Mouse (Mus musculus) hindbrain, embryonic 10.5 days (tissue): ENCODE data around the gene Vipr1. TPM values are rescaled to one million over a fixed set of nuclear protein-coding genes. Genes with fewer than 3 reads are reported as not detected.

ENCODE experiments used
- DNase-seq: peaks from one replicate; pipeline ENCODE4 v3.0.0-alpha.2; 2017; ENCODE audit warnings: low spot score
- H3K27ac ChIP-seq: fragments of 300-500 bp; sonication (generic); 2 replicates; pipeline ENCODE4 v1.5.1; 2016; ENCODE audit warnings: mild to moderate bottlenecking, moderate library complexity
- H3K27me3 ChIP-seq: fragments of 300-500 bp; sonication (generic); 2 replicates; pipeline ENCODE4 v1.6.1; 2016; ENCODE audit warnings: mild to moderate bottlenecking; ENCODE audit not compliant: poor library complexity, insufficient read depth, severe bottlenecking
- H3K36me3 ChIP-seq: fragments of 300-500 bp; sonication (generic); 2 replicates; pipeline ENCODE4 v1.6.1; 2016; ENCODE audit warnings: mild to moderate bottlenecking, moderate library complexity
- H3K4me1 ChIP-seq: fragments of 300-500 bp; sonication (generic); replicated peaks from 2 replicates; pipeline ENCODE4 v1.6.1; 2016; ENCODE audit warnings: mild to moderate bottlenecking
- H3K4me3 ChIP-seq: fragments of 300-500 bp; sonication (generic); 2 replicates; pipeline ENCODE4 v1.5.1; 2016; ENCODE audit warnings: mild to moderate bottlenecking, moderate library complexity
- H3K9me3 ChIP-seq: fragments of 300-500 bp; sonication (generic); 2 replicates; pipeline ENCODE4 v1.6.1; 2016; ENCODE audit warnings: mild to moderate bottlenecking, moderate library complexity
- WGBS: fragments of 180-500 bp; shearing (Covaris S2); methylation state at CpG from one replicate; pipeline ENCODE4 v1.1.7; 2016; 5-methylcytosine and 5-hydroxymethylcytosine counted together
- polyA plus RNA-seq: library from polyadenylated mRNA; unstranded; fragments of >200 nt; fragmentation: Nextera tagmentation; extraction: Ambion mirVana; gene quantifications from 2 replicates; pipeline ENCODE4 v1.2.1, GENCODE M21; 2016

Vipr1 gene
- polyA plus RNA-seq, 1 experiment from 2014 or later = 0.43 TPM

GRCm38 (mm10) chr9:121642001-121642400 is 515 bp upstream of the Vipr1 start, which contains the start of gene Lyzl4:
Gene Lyzl4 (minus strand): TSS chr9:121642096.
- peaks cover 23% of the 10 kb centered on the region for H3K4me1 ChIP-seq
- H3K9me3 ChIP-seq = no peaks in the 10 kb centered on the region
- H3K27me3 ChIP-seq = peaks cover 79% of the 10 kb centered on the region
- peak within 1 kb of the TSS; percentile 78 for H3K27ac ChIP-seq
- DNase-seq = peak; percentile 81
- WGBS = under 1% methylated on average over 26 of the region's 26 CpGs
- H3K36me3 ChIP-seq = no peaks in the 10 kb centered on the region
- H3K4me3 ChIP-seq = peak within 1 kb of the TSS; percentile 62

DNA sequence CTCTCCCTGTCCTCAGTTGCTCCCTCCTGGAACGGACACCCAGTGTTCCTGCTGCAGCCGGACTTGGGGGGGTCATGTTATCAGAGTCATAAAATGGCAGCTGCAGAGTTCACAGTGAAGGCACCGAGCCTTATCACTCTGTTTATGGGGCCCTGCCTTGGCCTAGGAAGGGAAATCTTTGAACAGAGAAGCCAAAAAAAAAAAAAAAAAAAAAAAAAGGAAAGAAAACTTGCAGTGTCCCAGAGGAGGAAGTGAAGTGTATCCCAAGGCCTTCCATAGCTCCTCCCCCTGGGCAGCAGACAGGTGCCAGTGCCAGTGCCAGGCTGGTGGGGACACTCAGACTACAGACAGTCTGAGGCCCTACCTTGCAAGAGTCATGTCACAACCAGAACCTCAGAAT is 2.3 kb downstream of the Vipr1 start:
- Histone ChIP-seq H3K9me3 (no peaks in the 10 kb centered on the region), H3K27me3 (peaks cover 53% of the 10 kb centered on the region), H3K27ac (no peak overlapping the region), H3K4me1 (peaks cover 23% of the 10 kb centered on the region), H3K4me3 (no peak overlapping the region), H3K36me3 (no peaks in the 10 kb centered on the region)
- 75% methylated on average over 3 of the region's 3 CpGs for WGBS
- no peak for DNase-seq

- H3K4me3 ChIP-seq = no peak overlapping the region
- peaks cover 14% of the 10 kb centered on the region for H3K4me1 ChIP-seq
- peaks cover 32% of the 10 kb centered on the region for H3K27me3 ChIP-seq
- H3K27ac ChIP-seq = no peak overlapping the region
- no peaks in the 10 kb centered on the region for H3K9me3 ChIP-seq
- WGBS = 82% methylated on average over 7 of the region's 7 CpGs
- DNase-seq = no peak
- no peaks in the 10 kb centered on the region for H3K36me3 ChIP-seq
Observed at GRCm38 (mm10) chr9:121647026-121647425, 4.5 kb downstream of the Vipr1 start.

DNA sequence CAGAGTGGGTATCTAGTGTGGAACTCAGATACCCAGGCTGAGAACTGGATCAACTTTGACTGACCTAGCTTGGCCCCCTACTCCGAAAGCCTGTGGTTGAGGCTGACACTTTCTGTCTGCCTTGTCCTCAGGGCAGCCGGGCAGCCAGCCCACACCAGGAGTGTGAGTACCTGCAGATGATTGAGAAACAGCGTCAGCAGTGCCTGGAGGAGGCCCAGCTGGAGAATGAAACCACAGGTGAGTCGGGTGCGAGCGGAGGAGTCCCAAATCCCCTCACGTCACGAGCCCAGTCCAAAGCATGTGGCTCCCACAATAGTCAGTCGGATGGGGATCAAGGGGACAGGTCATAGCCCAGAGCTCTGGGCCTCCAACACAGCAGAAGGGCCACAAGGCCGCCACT is 11.2 kb downstream of the Vipr1 start:
- H3K27ac ChIP-seq = no peak overlapping the region

GRCm38 (mm10) chr9:121656322-121656721 is 13.8 kb downstream of the Vipr1 start:
- Histone ChIP-seq H3K27ac (no peak overlapping the region), H3K9me3 (no peaks in the 10 kb centered on the region), H3K4me3 (no peak overlapping the region), H3K36me3 (no peaks in the 10 kb centered on the region), H3K27me3 (0 out of 2 replicates have a peak, but pooled peaks cover 3% of the 10 kb centered on the region), H3K4me1 (no peaks in the 10 kb centered on the region; the same call in 1 of the 2 replicates)
- DNase-seq = no peak
- 86% methylated on average over 5 of the region's 5 CpGs for WGBS

More for the DNA sequence above, 11.2 kb downstream of the Vipr1 start:
- no peaks in the 10 kb centered on the region; the same call in 1 of the 2 replicates for H3K4me1 ChIP-seq
- no peaks in the 10 kb centered on the region for H3K36me3 ChIP-seq
- WGBS = 90% methylated on average over 10 of the region's 10 CpGs
- no peaks in the 10 kb centered on the region for H3K9me3 ChIP-seq
- DNase-seq = no peak
- no peak overlapping the region for H3K4me3 ChIP-seq
- H3K27me3 ChIP-seq = 0 out of 2 replicates have a peak, but pooled peaks cover 3% of the 10 kb centered on the region

- 77% methylated on average over 13 of the region's 13 CpGs for WGBS
- H3K4me1 ChIP-seq = no peaks in the 10 kb centered on the region; the same call in 1 of the 2 replicates
- H3K27ac ChIP-seq = no peak overlapping the region
- H3K9me3 ChIP-seq = no peaks in the 10 kb centered on the region
- H3K4me3 ChIP-seq = no peak overlapping the region
- no peaks in the 10 kb centered on the region for H3K36me3 ChIP-seq
- H3K27me3 ChIP-seq = 0 out of 2 replicates have a peak, but pooled peaks cover 3% of the 10 kb centered on the region
- no peak for DNase-seq
Observed at GRCm38 (mm10) chr9:121657143-121657542, 14.6 kb downstream of the Vipr1 start.

DNA sequence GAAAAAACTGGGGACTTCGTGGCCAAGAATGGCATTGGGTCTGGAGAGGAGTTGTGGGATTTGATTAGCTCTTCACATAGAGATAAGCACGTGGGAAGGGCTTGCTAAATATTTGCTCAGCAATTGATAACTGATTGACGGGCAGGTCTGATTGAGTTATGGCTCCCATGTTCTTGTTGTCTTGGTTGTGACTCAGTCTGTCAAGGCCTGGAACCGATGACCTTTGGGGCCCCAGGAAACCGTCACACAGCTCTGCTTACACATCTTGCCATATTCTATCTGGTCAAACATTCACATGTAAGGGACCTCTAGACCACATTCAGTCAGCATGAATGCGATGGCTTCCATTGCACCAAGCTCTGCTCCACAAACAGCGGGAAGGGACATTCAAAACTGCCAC is 15.7 kb downstream of the Vipr1 start:
- 83% methylated on average over 7 of the region's 7 CpGs for WGBS
- DNase-seq = no peak
- no peaks in the 10 kb centered on the region for H3K9me3 ChIP-seq
- H3K4me3 ChIP-seq = no peak overlapping the region
- H3K4me1 ChIP-seq = no peaks in the 10 kb centered on the region; the same call in 1 of the 2 replicates
- H3K27me3 ChIP-seq = 0 out of 2 replicates have a peak, but pooled peaks cover under 1% of the 10 kb centered on the region
- no peaks in the 10 kb centered on the region for H3K36me3 ChIP-seq
- no peak overlapping the region for H3K27ac ChIP-seq

GRCm38 (mm10) chr9:121659791-121660190 is 17.3 kb downstream of the Vipr1 start:
- Histone ChIP-seq H3K36me3 (no peaks in the 10 kb centered on the region), H3K27ac (no peak overlapping the region), H3K9me3 (no peaks in the 10 kb centered on the region), H3K27me3 (no peaks in the 10 kb centered on the region), H3K4me1 (no peaks in the 10 kb centered on the region; the same call in 1 of the 2 replicates), H3K4me3 (no peak overlapping the region)
- 82% methylated on average over 7 of the region's 7 CpGs for WGBS
- DNase-seq = no peak

DNA sequence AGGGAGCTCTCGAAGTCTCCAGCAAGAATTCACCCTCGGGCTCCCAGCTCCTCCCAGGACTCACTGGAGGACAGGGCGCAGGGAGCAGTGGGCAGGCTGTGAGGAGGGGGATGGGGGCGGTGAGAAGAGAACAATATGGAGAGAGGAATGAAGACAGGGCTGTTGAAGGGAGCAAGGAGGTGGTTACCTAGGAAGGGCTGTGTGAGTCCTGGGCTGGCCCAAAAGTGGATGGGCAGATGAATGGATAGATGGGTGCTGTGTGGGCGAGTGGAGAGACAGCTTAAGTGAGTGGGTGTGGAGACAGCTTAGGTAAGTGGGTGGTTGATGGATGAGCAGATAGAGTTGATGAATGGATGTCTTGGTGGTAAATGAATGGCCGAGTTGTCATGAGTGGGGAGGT is 21.0 kb downstream of the Vipr1 start:
- Histone ChIP-seq H3K36me3 (no peaks in the 10 kb centered on the region), H3K4me3 (no peak overlapping the region), H3K27me3 (peaks cover 30% of the 10 kb centered on the region), H3K9me3 (no peaks in the 10 kb centered on the region), H3K27ac (no peak overlapping the region), H3K4me1 (peaks cover 25% of the 10 kb centered on the region)
- WGBS = 76% methylated on average over 6 of the region's 6 CpGs
- DNase-seq = no peak

DNA sequence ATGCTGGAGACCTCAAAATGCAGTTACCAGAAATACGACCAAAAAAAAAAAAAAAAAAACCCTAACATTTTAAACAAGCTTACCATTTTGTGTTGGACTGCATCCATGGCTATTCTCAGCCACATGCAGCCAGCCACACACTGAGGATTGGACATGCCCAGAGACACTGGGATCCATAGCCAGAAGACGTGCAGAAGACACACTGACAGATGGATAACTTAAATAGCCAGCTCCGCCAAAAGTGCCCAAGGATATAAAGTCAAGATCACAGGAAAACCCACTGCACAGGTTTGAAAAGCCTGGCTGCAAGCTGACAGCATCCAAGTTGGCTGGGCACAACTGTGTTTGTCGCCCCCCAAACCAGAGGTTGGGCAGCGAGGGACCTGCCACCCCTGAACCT is 21.6 kb downstream of the Vipr1 start:
- DNase-seq = no peak
- Histone ChIP-seq H3K36me3 (no peaks in the 10 kb centered on the region), H3K27ac (no peak overlapping the region), H3K4me3 (no peak overlapping the region), H3K9me3 (no peaks in the 10 kb centered on the region), H3K4me1 (peaks cover 32% of the 10 kb centered on the region), H3K27me3 (peaks cover 36% of the 10 kb centered on the region)
- 87% methylated on average over 5 of the region's 5 CpGs for WGBS

DNA sequence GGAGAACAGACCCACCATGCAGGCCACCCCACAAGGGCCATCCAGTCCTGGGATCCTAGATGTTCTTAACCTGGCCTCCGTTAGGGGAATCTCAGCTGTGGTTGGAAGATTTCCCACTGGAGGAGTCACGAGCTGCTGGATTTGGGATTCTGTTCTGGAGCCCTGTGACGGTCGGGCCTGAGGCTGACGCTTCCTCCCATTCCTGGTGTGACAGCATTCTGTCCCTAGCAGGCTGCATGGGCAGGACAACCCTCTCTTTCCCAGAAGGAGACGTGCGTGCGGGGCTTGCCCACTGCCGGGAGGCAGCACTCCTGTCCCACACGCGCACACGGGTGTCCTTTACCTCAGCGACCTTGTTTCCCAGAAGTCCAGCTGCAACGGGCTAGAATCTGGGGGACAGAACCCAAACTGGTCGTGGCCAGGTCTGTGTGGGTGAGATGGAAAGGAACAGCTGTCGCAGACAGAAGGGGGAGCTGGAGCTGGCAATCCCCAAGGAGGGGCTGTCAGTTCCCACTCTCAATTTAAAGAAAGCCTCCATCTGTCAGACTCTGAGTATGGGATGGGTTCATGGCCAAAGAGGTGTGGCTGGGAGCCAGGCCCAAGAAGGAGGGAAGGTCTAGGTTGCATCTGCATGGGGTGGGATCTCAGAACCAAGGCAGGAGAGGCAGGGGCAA is 24.6 kb downstream of the Vipr1 start:
- peak overlapping the region; percentile 70 for H3K27ac ChIP-seq
- no peak overlapping the region for H3K4me3 ChIP-seq
- DNase-seq = peak; percentile 18
- 81% methylated on average over 16 of the region's 16 CpGs for WGBS
- peaks cover 62% of the 10 kb centered on the region for H3K4me1 ChIP-seq
- H3K9me3 ChIP-seq = no peaks in the 10 kb centered on the region
- H3K27me3 ChIP-seq = peaks cover 57% of the 10 kb centered on the region
- H3K36me3 ChIP-seq = no peaks in the 10 kb centered on the region

DNA sequence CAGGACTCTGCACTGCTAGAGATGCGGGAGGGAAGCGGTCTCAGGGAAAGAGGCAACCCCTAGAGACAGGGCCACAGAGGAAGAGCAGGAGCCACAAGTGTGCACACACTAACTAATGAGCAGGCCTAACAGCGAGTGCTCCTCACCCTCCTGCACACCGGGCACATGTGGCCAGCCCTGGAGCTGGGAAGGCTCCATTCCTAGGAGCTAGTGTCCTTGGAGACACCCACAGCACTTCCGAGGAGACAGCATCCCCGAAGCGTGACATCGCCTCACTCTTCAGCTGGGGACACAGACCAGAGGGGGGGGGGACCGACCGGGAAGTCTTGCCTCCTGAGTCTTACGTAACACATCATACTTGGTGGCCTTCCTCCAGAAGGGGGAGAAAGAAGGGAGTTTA is 25.3 kb downstream of the Vipr1 start:
- Histone ChIP-seq H3K4me3 (no peak overlapping the region), H3K4me1 (peaks cover 66% of the 10 kb centered on the region), H3K36me3 (no peaks in the 10 kb centered on the region), H3K9me3 (no peaks in the 10 kb centered on the region), H3K27me3 (peaks cover 57% of the 10 kb centered on the region), H3K27ac (no peak overlapping the region)
- no peak for DNase-seq
- 68% methylated on average over 11 of the region's 11 CpGs for WGBS

DNA sequence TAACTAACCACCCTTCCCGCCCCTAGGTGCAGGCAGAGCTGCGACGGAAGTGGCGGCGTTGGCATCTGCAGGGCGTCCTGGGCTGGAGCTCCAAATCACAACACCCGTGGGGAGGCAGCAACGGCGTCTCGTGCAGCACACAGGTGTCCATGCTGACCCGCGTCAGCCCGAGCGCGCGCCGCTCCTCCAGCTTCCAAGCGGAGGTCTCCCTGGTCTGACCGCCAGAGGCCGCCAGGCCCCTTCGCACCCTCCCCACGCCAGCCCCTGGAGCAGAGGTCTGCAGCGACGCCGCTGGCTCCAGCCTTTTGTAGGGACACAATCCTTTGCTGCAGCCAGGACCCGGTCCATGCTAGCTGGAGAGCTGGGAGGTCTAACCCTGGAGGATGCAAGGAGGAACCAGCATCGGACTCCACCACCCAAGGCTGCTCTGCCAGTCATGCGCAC is 26.9 kb downstream of the Vipr1 start:
- no peaks in the 10 kb centered on the region for H3K9me3 ChIP-seq
- no peaks in the 10 kb centered on the region for H3K36me3 ChIP-seq
- DNase-seq = peak; percentile 81
- H3K27me3 ChIP-seq = peaks cover 57% of the 10 kb centered on the region
- WGBS = 1% methylated on average over 28 of the region's 28 CpGs
- H3K4me3 ChIP-seq = peak overlapping the region; percentile 48
- peak overlapping the region; percentile 75 for H3K27ac ChIP-seq
- peaks cover 69% of the 10 kb centered on the region for H3K4me1 ChIP-seq
